8 mouse cellular contexts compared by ENCODE assay signal in the genomic region with DNA sequence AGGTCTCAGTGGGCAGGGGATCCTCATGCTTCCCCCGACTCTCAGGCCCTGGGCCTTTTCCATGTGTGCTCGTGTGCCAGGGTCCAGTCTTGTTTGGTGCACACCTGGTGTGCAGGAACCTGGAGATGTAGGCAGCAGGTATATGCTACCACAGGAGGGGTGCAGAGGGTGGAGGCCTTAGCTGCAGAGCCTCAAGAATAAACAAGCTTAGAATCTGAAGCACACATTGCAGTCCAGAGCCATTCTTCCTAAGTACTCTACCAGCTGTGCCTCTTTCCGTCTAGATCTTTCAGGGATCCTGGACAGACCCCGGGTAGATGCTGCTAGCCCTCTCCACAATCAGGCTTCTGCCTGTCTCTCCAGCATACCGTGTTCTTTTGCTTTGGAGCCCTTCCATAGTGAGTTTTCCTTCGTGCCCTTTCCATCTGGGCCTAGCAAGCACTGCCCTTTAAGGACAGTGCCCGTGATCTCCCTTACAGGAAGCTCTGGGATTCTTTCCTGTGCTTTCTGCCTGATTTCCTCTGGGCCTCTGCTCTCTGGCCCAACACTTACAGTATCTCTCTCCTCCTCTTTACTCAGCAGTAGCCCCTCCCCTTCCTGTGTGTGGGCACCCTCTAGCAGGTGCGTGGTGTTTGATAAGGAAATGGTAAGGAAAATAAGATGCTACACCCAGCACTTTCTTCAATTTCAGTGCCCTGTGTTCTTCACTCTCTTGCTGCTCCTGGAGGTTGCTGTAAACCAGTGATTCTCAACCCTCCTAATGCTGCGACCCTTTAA. TPM values are rescaled to one million over a fixed set of nuclear protein-coding genes. Genes with fewer than 3 reads are reported as not detected.
DNase-seq lines count a peak whose midpoint lies in the region; ATAC-seq lines count a peak whose summit lies in the region.

No protein-coding gene starts in this region.

- H3K9ac ChIP-seq in hindbrain, embryonic 15.5 days: no peak overlapping the region

- H3K27ac ChIP-seq in hindbrain, embryonic 15.5 days (replicated peaks): 0 out of 2 replicates have a peak overlapping the region, but pooled peaks have one; percentile 42

- ATAC-seq in hindbrain, embryonic 15.5 days (ENCODE audit: low FRiP score, low read depth): no peak

- no peak overlapping the region for H3K4me2 ChIP-seq in hindbrain, embryonic 15.5 days

- H3K9me3 ChIP-seq in hindbrain, embryonic 15.5 days: no peaks in the 10 kb centered on the region

- H3K27me3 ChIP-seq in hindbrain, embryonic 15.5 days: no peaks in the 10 kb centered on the region

- H3K4me1 ChIP-seq in hindbrain, embryonic 15.5 days (replicated peaks): peaks cover 17% of the 10 kb centered on the region

- H3K4me3 ChIP-seq in hindbrain, embryonic 15.5 days: no peak overlapping the region

- 51% methylated on average over 9 of the region's 9 CpGs for WGBS in hindbrain, embryonic 15.5 days

- peaks cover 74% of the 10 kb centered on the region for H3K36me3 ChIP-seq in hindbrain, embryonic 15.5 days

- DNase-seq in heart, adult 11 months: peak; percentile 93
- DNase-seq in heart, postnatal 4 days: no peak
- peak; percentile 58 for DNase-seq in brain, adult 2 months (ENCODE audit: low read depth, low spot score)
- peak; percentile 33 for DNase-seq in retina, embryonic 14.5 days (ENCODE audit: low spot score)
- no peak for DNase-seq in cerebellum, adult 9-11 months
- DNase-seq in cerebellum, adult 11 months: no peak
- no peak for DNase-seq in layer of hippocampus, adult 18-20 months (ENCODE audit: low spot score in 2 of 2)

RNA-seq across cellular contexts. Expression of a gene that starts 9.1 kb away (rescaled TPM):
- 10 to 100 TPM; 84.3 to 92.5 TPM for total RNA-seq in heart, postnatal 4 days (2021)
- 1.0 and 1.2 TPM in 2 replicates for polyA plus RNA-seq in hindbrain, embryonic 15.5 days (2015; fragmentation: Nextera tagmentation; extraction: Ambion mirVana)
- under 1 TPM; 0.20 to 0.30 TPM for total RNA-seq in layer of hippocampus, adult 18-20 months (2021)

Comparison
In these comparisons a context has a peak if more than half of its experiments do, and no peak if none do; other contexts are left out.
1. DNase-seq: peak in heart, adult 11 months (single experiment), brain, adult 2 months (single experiment) and retina, embryonic 14.5 days (single experiment); none in heart, postnatal 4 days (single experiment), cerebellum, adult 9-11 months (single experiment), cerebellum, adult 11 months (single experiment) and layer of hippocampus, adult 18-20 months (0 of 2).
2. RNA of a gene that starts 9.1 kb away (total RNA-seq): 84.3 to 92.5 TPM in heart, postnatal 4 days; 0.20 to 0.30 TPM in layer of hippocampus, adult 18-20 months; every median in the first group is over 10 times any median in the second.